Mouse (Mus musculus): ENCODE data around the gene Nphs1. TPM values are rescaled to one million over a fixed set of nuclear protein-coding genes. Genes with fewer than 3 reads are reported as not detected.

Nphs1 gene
- polyA plus RNA-seq, 1 experiment from 2014 or later: 0.54 TPM

- Histone ChIP-seq H3K9ac (no peak overlapping the region; the same call in 1 of the 2 replicates), H3K36me3 (replicated peaks; ENCODE audit: control insufficient read depth, insufficient read depth) (no peaks in the 10 kb centered on the region)
- DNase-seq (ENCODE audit: low spot score): no peak
Observed at GRCm38 (mm10) chr7:30453766-30454165, 4.3 kb upstream of the Nphs1 start.

DNA sequence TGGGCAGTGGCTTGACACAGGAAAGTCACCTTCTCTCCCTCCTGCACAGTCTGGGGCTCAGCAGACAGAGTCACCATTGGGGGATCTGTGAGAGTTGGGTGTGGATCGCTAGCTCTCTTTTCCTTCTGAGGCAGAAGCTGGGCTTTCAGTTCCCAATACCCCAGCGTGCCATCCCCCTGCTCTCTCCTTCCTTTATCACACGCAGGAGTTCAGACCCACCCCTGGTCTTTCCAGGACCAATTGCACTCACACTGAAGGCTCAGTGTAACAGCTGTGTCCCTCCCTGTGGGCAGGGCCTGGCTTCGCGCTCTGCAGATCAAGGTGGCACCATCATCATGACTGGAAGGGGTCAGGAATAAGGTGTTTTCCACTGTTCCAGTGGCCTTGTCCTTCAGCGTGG is 3.9 kb upstream of the Nphs1 start:
- Histone ChIP-seq H3K27me3 (ENCODE audit: control insufficient read depth, insufficient read depth, low read length) (peaks cover 60% of the 10 kb centered on the region), H3K9ac (no peak overlapping the region), H3K36me3 (replicated peaks; ENCODE audit: control insufficient read depth, insufficient read depth) (no peaks in the 10 kb centered on the region), H3K4me1 (replicated peaks; ENCODE audit: control insufficient read depth, insufficient read depth, low read length) (peaks cover 22% of the 10 kb centered on the region), H3K4me2 (replicated peaks) (peak overlapping the region; percentile 40), H3K4me3 (replicated peaks; ENCODE audit: low read length) (no peak overlapping the region), H3K9me3 (ENCODE audit: control insufficient read depth, low read length) (no peaks in the 10 kb centered on the region), H3K27ac (no peak overlapping the region)
- no peak for ATAC-seq (ENCODE audit: low FRiP score)
- WGBS: 6% methylated on average over 6 of the region's 6 CpGs
- DNase-seq (ENCODE audit: low spot score): no peak

More at GRCm38 (mm10) chr7:30453766-30454165, 4.3 kb upstream of the Nphs1 start:
- 3% methylated on average over 25 of the region's 25 CpGs for WGBS
- Histone ChIP-seq H3K9me3 (ENCODE audit: control insufficient read depth, low read length) (no peaks in the 10 kb centered on the region), H3K27me3 (ENCODE audit: control insufficient read depth, insufficient read depth, low read length) (peaks cover 57% of the 10 kb centered on the region), H3K4me3 (replicated peaks; ENCODE audit: low read length) (peak overlapping the region; percentile 17), H3K4me1 (replicated peaks; ENCODE audit: control insufficient read depth, insufficient read depth, low read length) (peaks cover 22% of the 10 kb centered on the region), H3K4me2 (replicated peaks) (peak overlapping the region; percentile 40), H3K27ac (no peak overlapping the region)
- ATAC-seq (ENCODE audit: low FRiP score): no peak

DNA sequence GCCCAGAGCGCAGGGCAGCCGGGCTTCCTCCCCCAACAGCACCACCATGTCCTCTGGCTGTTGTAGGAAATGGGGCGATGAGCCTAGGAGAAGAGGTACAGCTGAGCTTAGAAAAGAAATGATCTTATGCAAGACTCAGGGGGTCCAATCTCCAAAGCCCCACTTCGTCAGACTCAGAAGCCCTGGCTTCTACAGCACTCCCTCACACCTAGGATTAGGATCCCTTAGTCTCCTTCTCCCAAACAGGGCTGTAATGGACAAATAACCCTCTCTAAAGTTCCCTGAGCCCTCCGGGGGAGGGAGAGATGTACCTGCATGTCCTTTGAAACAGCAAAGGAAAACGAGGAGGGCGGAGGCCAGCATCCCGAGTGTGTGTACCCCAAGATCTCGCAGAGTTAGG is 1.6 kb upstream of the Nphs1 start:
- Histone ChIP-seq H3K9ac (0 out of 2 replicates have a peak overlapping the region, but pooled peaks have one; percentile 4), H3K36me3 (replicated peaks; ENCODE audit: control insufficient read depth, insufficient read depth) (no peaks in the 10 kb centered on the region), H3K27me3 (ENCODE audit: control insufficient read depth, insufficient read depth, low read length) (peaks cover 76% of the 10 kb centered on the region), H3K4me1 (replicated peaks; ENCODE audit: control insufficient read depth, insufficient read depth, low read length) (peaks cover 22% of the 10 kb centered on the region), H3K4me3 (replicated peaks; ENCODE audit: low read length) (peak overlapping the region; percentile 22), H3K4me2 (replicated peaks) (peak overlapping the region; percentile 52), H3K27ac (no peak overlapping the region), H3K9me3 (ENCODE audit: control insufficient read depth, low read length) (no peaks in the 10 kb centered on the region)
- ATAC-seq (ENCODE audit: low FRiP score) (no peak), DNase-seq (ENCODE audit: low spot score) (no peak)
- WGBS: 1% methylated on average over 9 of the region's 9 CpGs

GRCm38 (mm10) chr7:30456911-30457628 is 1.0 kb upstream of the Nphs1 start:
- peaks cover 82% of the 10 kb centered on the region for H3K27me3 ChIP-seq (ENCODE audit: control insufficient read depth, insufficient read depth, low read length)
- H3K36me3 ChIP-seq (replicated peaks; ENCODE audit: control insufficient read depth, insufficient read depth): no peaks in the 10 kb centered on the region
- H3K4me1 ChIP-seq (replicated peaks; ENCODE audit: control insufficient read depth, insufficient read depth, low read length): peaks cover 22% of the 10 kb centered on the region
- under 1% methylated on average over 30 of the region's 31 CpGs for WGBS
- ATAC-seq (ENCODE audit: low FRiP score) (peak; percentile 35; the same call in 1 of the 2 replicates), DNase-seq (ENCODE audit: low spot score) (no peak)
- H3K4me2 ChIP-seq (replicated peaks): peak overlapping the region; percentile 52
- H3K9ac ChIP-seq: peak overlapping the region; percentile 41
- peak overlapping the region; percentile 22 for H3K4me3 ChIP-seq (replicated peaks; ENCODE audit: low read length)
- H3K9me3 ChIP-seq (ENCODE audit: control insufficient read depth, low read length): no peaks in the 10 kb centered on the region
- no peak overlapping the region for H3K27ac ChIP-seq

- no peak overlapping the region for H3K4me2 ChIP-seq (replicated peaks)
- H3K9ac ChIP-seq: no peak overlapping the region
- no peak overlapping the region for H3K4me3 ChIP-seq (replicated peaks; ENCODE audit: low read length)
- H3K27ac ChIP-seq: no peak overlapping the region
- ATAC-seq (ENCODE audit: low FRiP score): no peak
- H3K27me3 ChIP-seq (ENCODE audit: control insufficient read depth, insufficient read depth, low read length): peaks cover 79% of the 10 kb centered on the region
- peaks cover 22% of the 10 kb centered on the region for H3K4me1 ChIP-seq (replicated peaks; ENCODE audit: control insufficient read depth, insufficient read depth, low read length)
- DNase-seq (ENCODE audit: low spot score): no peak
- no peaks in the 10 kb centered on the region for H3K9me3 ChIP-seq (ENCODE audit: control insufficient read depth, low read length)
- H3K36me3 ChIP-seq (replicated peaks; ENCODE audit: control insufficient read depth, insufficient read depth): no peaks in the 10 kb centered on the region
- 25% methylated on average over 6 of the region's 6 CpGs for WGBS
Observed at GRCm38 (mm10) chr7:30459484-30459883, 1.4 kb downstream of the Nphs1 start.

GRCm38 (mm10) chr7:30463568-30463967 is 5.5 kb downstream of the Nphs1 start:
- DNase-seq (ENCODE audit: low spot score) (no peak), ATAC-seq (ENCODE audit: low FRiP score) (no peak)
- Histone ChIP-seq H3K27me3 (ENCODE audit: control insufficient read depth, insufficient read depth, low read length) (peaks cover 86% of the 10 kb centered on the region), H3K9ac (no peak overlapping the region), H3K4me3 (replicated peaks; ENCODE audit: low read length) (no peak overlapping the region), H3K9me3 (ENCODE audit: control insufficient read depth, low read length) (no peaks in the 10 kb centered on the region), H3K36me3 (replicated peaks; ENCODE audit: control insufficient read depth, insufficient read depth) (no peaks in the 10 kb centered on the region), H3K27ac (no peak overlapping the region), H3K4me1 (replicated peaks; ENCODE audit: control insufficient read depth, insufficient read depth, low read length) (no peaks in the 10 kb centered on the region), H3K4me2 (replicated peaks) (no peak overlapping the region)
- WGBS: 20% methylated on average over 7 of the region's 7 CpGs

GRCm38 (mm10) chr7:30463996-30464395 is 5.9 kb downstream of the Nphs1 start:
- Histone ChIP-seq H3K9ac (no peak overlapping the region), H3K9me3 (ENCODE audit: control insufficient read depth, low read length) (no peaks in the 10 kb centered on the region), H3K4me3 (replicated peaks; ENCODE audit: low read length) (no peak overlapping the region), H3K27me3 (ENCODE audit: control insufficient read depth, insufficient read depth, low read length) (peaks cover 87% of the 10 kb centered on the region), H3K4me2 (replicated peaks) (no peak overlapping the region), H3K36me3 (replicated peaks; ENCODE audit: control insufficient read depth, insufficient read depth) (no peaks in the 10 kb centered on the region), H3K27ac (no peak overlapping the region), H3K4me1 (replicated peaks; ENCODE audit: control insufficient read depth, insufficient read depth, low read length) (no peaks in the 10 kb centered on the region)
- DNase-seq (ENCODE audit: low spot score) (no peak), ATAC-seq (ENCODE audit: low FRiP score) (no peak)
- 24% methylated on average over 4 of the region's 4 CpGs for WGBS

DNA sequence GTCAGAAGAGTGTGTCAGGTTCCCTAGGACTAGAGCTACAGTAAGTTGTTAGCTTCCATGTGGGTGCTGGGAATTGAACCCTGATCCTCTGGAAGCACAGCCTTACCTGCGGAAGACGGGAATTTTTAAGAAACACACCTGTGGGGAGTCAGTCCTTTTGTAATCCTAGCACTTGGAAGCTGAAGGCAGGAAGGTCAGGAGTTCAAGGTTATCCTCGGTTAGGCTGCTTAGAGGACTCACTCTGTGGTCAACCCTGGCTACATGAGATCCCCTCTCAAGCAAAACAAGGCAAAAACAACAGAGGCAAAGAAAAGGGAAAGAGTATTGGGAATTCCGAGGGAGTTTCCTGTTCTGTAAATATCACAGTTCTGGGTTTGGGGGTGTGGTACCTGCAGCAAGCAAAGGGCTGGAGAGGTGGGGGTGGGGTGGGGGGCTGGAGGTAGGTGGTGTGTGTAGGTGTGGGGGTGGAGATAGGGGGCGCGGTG is 6.7 kb downstream of the Nphs1 start:
- H3K27me3 ChIP-seq (ENCODE audit: control insufficient read depth, insufficient read depth, low read length): peaks cover 83% of the 10 kb centered on the region
- 15% methylated on average over 6 of the region's 6 CpGs for WGBS
- DNase-seq (ENCODE audit: low spot score) (no peak), ATAC-seq (ENCODE audit: low FRiP score) (no peak)
- no peaks in the 10 kb centered on the region for H3K36me3 ChIP-seq (replicated peaks; ENCODE audit: control insufficient read depth, insufficient read depth)
- no peaks in the 10 kb centered on the region for H3K4me1 ChIP-seq (replicated peaks; ENCODE audit: control insufficient read depth, insufficient read depth, low read length)
- no peaks in the 10 kb centered on the region for H3K9me3 ChIP-seq (ENCODE audit: control insufficient read depth, low read length)
- H3K9ac ChIP-seq: no peak overlapping the region
- no peak overlapping the region for H3K27ac ChIP-seq
- no peak overlapping the region for H3K4me2 ChIP-seq (replicated peaks)
- H3K4me3 ChIP-seq (replicated peaks; ENCODE audit: low read length): no peak overlapping the region

GRCm38 (mm10) chr7:30472411-30472810 is 14.3 kb downstream of the Nphs1 start:
- no peak overlapping the region for H3K27ac ChIP-seq
- H3K9ac ChIP-seq: no peak overlapping the region
- whole genome bisulfite sequencing: 49% methylated on average over 5 of the region's 5 CpGs
- no peak overlapping the region for H3K4me3 ChIP-seq (replicated peaks; ENCODE audit: low read length)
- H3K4me1 ChIP-seq (replicated peaks; ENCODE audit: control insufficient read depth, insufficient read depth, low read length): no peaks in the 10 kb centered on the region
- peaks cover 12% of the 10 kb centered on the region for H3K27me3 ChIP-seq (ENCODE audit: control insufficient read depth, insufficient read depth, low read length)
- H3K36me3 ChIP-seq (replicated peaks; ENCODE audit: control insufficient read depth, insufficient read depth): no peaks in the 10 kb centered on the region
- DNase-seq (ENCODE audit: low spot score): no peak
- no peak for ATAC-seq (ENCODE audit: low FRiP score)
- H3K9me3 ChIP-seq (ENCODE audit: control insufficient read depth, low read length): no peaks in the 10 kb centered on the region
- H3K4me2 ChIP-seq (replicated peaks): no peak overlapping the region
